Mouse (Mus musculus): Measurements from ENCODE around the gene Tnpo1.

Gene Tnpo1

GRCm38 (mm10) chr13:98924897-98925485 lies 1.2 kb downstream of the Tnpo1 start:
- no peak for DNase-seq

GRCm38 (mm10) chr13:98922806-98923205 lies 3.4 kb downstream of the Tnpo1 start:
- no peak for DNase-seq

DNA sequence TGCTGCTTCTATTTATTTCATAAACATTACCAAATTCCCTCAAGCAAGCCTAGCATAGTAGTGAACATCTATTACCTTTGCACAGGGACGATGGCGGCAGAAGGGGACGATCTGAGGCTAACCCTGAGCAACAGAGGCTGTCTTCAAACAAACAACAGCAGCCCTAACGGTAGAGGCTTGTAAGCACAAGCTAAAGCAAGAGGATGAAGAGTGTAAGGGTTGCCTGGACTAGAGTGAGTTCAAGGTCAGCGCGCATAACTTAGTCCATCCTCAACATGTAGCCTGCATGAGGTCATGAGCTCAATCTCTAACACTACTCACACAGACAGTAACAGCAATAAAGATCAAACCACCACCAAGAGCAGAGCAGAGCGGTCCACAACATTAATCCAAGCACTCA lies 4.9 kb downstream of the Tnpo1 start:
- no peak for DNase-seq

GRCm38 (mm10) chr13:98920300-98920699 lies 5.9 kb downstream of the Tnpo1 start:
- no peak for DNase-seq

GRCm38 (mm10) chr13:98919695-98920094 lies 6.5 kb downstream of the Tnpo1 start:
- no peak for DNase-seq

DNA sequence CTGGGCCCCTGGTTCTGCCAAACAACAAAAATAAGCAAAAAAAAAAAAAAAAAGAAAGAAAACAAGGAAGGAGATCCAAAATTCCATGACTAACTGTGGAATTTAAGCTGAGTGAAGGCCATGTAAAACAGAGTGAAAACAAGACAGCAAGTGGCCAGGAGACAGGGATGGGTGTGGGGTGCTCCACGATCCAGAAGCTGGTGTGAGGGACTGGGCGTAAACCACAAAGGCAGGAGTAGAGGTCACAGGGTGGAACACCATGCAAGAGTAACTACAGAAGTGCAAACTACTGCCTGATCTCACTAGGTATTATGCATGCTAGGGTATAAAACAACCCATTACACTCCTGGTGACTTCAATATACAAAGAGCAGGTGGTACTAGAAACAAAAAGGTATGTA lies 8.3 kb downstream of the Tnpo1 start:
- peak; percentile 62 for DNase-seq

DNA sequence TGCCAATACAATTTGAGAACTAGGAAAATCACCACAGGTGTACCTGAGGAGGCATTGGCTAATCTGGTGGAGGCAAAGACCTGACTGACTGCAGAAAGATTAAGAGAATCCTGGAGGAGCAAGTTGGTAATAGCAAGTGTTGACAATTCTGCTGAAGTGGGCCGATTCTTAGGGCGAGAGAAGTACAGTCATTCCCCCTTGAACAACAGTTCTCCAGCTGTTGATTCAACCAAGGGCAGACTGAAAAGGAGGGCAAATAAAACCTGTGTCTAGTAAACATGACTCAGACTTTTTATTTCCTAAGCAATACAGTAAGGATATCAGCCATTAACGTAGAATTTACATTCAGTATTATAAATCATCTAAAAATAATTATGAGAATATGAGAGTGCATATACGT lies 10.6 kb downstream of the Tnpo1 start:
- DNase-seq, result no peak

GRCm38 (mm10) chr13:98914844-98915212 lies 11.4 kb downstream of the Tnpo1 start:
- no peak for DNase-seq

DNA sequence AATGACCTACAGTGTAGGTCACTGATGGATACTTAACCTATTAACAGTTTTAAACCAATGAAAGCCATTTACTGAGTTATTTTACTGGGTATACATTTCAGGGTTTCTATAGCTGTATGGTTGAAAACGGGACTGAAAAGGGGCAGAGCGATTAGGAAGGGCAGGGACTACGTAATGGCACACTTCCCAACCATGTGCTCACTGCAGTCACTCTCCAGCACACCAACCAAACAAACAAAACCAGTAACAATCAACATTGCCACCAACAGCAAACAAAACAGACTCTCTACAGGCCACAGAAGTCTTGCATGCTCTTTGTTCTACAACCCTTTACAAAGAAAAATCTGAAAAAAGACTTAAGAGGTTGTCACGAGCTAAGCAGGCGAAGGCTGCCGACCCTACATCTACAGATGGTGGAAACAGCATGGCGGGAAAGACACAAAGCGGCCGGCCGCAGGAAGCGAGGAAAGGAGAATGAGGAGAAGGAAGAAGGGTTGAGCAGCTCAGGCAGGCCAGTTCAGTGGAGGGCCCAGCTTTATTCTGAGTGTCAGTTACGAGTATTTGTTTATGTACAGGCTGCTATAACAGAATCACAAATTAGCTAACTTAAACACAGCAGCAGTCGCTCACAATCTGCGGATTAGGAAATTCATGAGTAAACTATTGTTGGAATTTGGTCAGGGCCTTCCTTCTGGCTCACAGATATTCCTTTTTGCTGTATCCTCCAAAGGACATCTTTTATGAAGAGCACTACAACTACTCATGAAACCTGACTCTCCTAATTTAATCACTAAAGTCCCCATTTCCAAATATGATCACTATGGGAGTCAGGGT lies 12.0 kb downstream of the Tnpo1 start:
- peak; percentile 72 for DNase-seq

DNA sequence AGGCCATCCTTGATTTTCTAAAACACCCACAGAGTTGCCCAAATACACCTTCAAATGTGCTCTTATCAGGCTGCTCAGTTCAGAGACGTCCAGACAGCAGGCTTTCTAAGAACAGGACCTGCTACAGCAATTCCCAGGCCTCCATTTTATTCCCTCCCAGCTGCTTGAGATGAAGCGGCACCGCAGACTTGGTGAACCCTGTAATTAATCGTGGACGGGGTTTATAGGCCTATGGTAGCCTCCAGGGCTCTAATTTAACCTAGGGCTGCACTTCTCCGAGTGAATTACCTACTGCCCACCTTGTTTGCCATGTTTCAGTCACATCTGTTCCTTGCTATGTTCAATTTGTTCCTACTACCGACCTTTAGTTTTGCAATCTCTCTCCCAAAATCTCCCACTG lies 13.0 kb downstream of the Tnpo1 start:
- DNase-seq, result no peak

DNA sequence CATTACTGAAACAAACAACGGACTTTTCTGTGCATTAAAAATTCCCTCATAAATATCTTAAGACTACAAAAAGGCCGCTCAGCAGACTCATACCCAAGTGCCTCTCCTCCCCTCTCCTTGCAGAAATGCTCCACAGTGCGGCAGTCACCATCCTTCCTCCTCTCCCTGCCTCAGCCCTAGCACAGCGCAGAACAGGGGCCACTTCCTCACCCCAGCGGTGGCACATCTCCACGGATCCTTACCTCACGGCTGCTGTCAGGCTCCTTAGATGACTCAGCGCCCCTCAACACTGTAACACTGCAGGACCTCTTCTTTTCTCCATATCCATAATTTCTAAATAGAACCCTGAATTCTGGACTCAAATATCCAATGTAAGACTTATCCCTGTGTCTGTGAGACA lies 13.6 kb downstream of the Tnpo1 start:
- DNase-seq, result no peak

GRCm38 (mm10) chr13:98910801-98911200 lies 15.4 kb downstream of the Tnpo1 start:
- DNase-seq, result no peak

- DNase-seq, result no peak
Measured at GRCm38 (mm10) chr13:98904608-98905007, 21.6 kb downstream of the Tnpo1 start.

DNA sequence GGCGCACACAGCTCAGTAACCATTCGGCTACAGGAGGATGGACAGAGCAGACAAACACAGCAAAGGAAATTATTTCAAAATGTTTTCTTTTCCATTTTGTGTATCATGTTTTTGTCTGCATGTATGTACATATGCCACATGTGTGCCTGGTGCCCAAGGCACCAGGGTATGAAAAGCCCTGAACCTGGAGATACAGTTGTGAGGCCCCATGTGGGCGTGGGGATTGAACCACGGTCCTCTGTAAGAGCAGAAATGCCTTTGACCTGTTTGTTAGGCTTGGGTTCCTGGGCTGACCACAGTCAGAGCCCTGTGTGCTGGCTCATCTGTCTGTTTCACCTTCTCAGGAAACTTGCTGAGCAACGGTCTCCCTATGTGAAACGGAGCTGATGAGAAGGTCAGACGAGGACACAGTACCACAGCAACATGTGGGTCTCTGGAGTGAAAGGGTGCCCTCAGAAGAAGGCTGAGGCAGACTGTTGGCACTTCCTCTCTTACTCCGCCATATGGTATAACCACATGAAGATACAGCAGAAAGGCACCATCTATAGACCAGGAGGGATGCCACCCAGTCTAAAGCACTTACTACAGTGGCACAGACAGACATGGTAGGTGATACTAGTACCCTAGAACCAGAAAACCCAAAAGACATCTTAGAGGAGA lies 23.7 kb downstream of the Tnpo1 start:
- DNase-seq, result no peak

GRCm38 (mm10) chr13:98899550-98899949 lies 26.6 kb downstream of the Tnpo1 start:
- DNase-seq, result peak; percentile 58

- DNase-seq, result no peak
Measured at GRCm38 (mm10) chr13:98897577-98897976, 28.6 kb downstream of the Tnpo1 start.

- DNase-seq, result no peak
Measured at GRCm38 (mm10) chr13:98896434-98897126, 29.6 kb downstream of the Tnpo1 start.

- no peak for DNase-seq
Measured at GRCm38 (mm10) chr13:98896013-98896412, 30.2 kb downstream of the Tnpo1 start.

- DNase-seq, result no peak
Measured at GRCm38 (mm10) chr13:98894900-98895299, 31.3 kb downstream of the Tnpo1 start.

DNA sequence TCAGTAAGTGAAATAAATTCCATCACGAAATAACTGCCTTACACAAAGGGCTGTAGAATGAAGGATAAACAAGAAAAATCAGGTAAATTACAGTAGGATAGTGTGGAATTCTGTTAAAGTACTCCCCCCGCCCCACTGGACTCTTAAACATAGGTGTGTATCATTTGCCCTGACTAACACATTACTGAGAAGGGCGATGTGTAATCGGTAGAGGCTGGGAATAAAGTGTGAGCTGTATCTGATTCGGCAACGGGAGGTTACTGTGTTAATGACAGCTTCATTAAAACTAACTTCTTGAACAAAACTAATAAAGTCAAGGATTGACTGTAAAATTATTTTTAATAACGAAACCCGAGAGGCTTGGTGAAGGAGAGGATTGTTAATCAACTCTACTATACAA lies 34.7 kb downstream of the Tnpo1 start:
- no peak for DNase-seq

DNA sequence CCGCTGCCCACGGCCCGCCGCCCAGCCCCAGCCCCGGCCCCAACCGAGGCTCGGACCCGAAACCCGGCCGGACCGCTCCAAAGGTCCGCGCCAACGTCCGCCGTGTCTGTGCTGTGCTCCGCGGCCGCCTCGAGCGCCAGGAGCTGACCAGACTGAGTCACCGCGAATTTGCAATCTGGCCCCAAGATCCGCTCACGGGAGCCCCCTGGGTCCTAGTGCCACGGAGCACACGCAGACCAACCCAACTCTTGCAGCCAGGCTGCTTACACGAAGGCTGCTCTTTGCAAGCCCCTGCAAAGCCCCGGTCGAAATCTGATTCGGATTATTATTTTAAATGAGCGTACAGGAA lies 35.3 kb downstream of the Tnpo1 start:
- DNase-seq, result peak; percentile 80

DNA sequence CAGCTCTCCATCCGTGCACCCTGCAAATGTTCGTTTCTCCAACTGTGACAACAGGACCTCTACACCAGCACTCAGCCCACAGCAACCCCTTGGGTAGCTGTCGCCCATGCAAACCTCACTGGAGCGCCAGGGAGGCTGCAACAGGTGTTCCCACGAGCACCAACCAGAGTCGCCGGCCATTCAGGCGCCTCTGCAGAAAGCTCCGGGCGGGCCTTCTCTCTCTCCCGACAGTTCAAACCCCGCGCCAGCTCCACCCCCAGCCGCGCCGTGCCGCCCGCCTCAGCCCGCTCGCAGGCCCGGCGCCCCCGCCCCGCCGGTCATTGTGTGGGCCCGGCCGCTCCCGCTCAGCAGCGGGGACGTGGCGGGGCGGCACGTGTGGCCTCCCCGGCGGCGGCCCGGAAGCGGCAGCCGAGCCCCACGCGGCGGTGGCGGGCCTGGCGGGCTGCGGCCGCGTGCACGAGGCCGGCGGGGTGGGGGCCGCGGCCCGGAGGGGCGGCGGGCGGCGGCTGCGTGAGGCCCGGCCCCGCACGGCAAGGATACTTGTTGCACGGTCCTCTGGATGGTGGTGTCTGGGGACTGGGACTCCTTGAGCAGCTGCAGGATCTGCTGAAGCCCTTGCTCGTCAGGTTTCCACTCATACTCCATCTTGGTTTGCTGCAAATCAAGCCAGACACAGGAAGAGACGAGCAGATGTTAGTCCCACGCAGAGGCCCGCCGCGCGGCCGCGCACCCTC lies 35.9 kb downstream of the Tnpo1 start:
- DNase-seq, result peak; percentile 54

DNA sequence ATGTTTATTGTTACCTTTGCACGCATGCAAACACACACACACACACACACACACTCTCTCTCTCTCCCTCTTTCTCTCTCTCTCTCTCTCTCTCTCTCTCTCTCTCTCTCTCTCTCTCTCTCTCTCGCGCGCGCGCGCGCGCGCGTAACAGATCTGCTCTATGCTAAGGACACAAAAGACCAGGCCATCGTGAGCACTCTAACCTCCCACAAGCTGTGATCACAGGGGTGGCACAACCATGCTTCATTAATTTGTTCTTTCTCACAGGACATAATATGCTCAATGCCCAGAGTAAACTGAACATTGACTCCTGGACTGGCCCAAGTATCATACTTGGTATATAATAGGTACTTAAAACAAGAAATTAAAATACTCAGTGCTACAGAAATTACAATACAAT lies 37.0 kb downstream of the Tnpo1 start:
- DNase-seq, result peak; percentile 46

Data from kidney, adult 9 months (tissue).